Mouse (Mus musculus): Measurements from ENCODE around the gene Cirbp.

DNA sequence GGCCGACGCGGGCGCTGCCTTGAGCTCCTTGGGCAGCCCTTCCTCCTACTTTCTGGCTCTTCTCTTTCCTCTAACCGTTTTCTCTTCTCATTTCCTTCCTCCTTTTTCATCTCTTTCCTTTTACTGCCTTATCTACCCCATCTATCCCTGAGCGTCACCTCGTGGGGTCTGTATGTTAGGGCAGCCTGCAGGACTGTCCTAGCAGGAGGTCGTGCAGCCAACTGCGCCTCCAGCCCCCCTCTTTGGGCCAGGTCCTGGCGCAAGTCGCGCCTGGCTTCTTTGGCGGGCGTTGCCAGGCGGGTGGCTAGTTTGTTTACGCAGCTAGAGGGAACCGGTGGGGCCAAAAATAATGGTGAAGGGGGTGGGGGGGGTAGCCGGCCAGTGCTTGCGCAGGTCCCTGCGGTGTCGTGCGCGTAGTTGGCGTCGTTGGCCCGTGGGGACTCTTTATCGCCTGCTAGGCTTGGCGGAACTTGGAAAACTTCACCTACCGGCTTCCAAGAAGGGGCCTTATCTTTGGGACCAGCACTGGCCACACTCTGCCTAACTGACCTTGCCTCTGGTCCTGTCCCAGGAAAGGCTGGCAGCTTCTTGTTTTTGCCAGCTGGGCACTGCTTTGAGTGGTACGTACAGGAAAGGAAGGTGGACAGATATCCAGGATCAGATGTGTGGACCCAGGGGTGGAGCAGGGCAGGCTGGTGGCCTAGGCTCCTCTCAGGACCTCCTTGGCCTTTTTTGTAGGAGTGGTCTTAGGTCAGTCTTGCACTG is 48.7 kb upstream of the Cirbp start:
- no peak for TF ChIP-seq MYOG (IDR thresholded peaks at IDR 0.05; ENCODE audit: control insufficient read depth, extremely low read depth, insufficient read length)
- TF ChIP-seq MAX (IDR thresholded peaks at IDR 0.05) = no peak
- no peak for TF ChIP-seq USF1 (IDR thresholded peaks at IDR 0.05; ENCODE audit: low read depth)
- TF ChIP-seq CTCF (IDR thresholded peaks at IDR 0.05; ENCODE audit: control insufficient read depth, insufficient read depth, insufficient read length) = no peak
- no peak for TF ChIP-seq CEBPB (IDR thresholded peaks at IDR 0.05; ENCODE audit: low read depth)
- TF ChIP-seq FOSL1 (IDR thresholded peaks at IDR 0.05; ENCODE audit: insufficient read depth, low read length, poor library complexity, severe bottlenecking) = no peak
